ENCODE assay signal across 7 mouse cellular contexts in genomic region chr3:27461037-27461436, GRCm38 (mm10).
DNase-seq lines count a peak whose midpoint lies in the region; ATAC-seq and TF ChIP-seq lines count a peak whose summit lies in the region.

No protein-coding gene starts in this region.

- peak; percentile 80; the same call in 1 of the 2 replicates for TF ChIP-seq CTCF in small intestine, adult 2 months (IDR thresholded peaks at IDR 0.05; ENCODE audit: extremely low read depth, insufficient read length, insufficient replicate concordance, low read depth, low read length)

- H3K36me3 ChIP-seq in intestine, embryonic 14.5 days (ENCODE audit: control insufficient read depth, insufficient read depth, low read length): peaks cover 94% of the 10 kb centered on the region
- H3K36me3 ChIP-seq in midbrain, embryonic 12.5 days: peaks cover 42% of the 10 kb centered on the region
- H3K36me3 ChIP-seq in small intestine, adult 2 months (ENCODE audit: control insufficient read depth, insufficient read depth, low read length): peaks cover 49% of the 10 kb centered on the region

- no peak overlapping the region for H3K27ac ChIP-seq in intestine, embryonic 14.5 days (ENCODE audit: low read depth)
- no peak overlapping the region for H3K27ac ChIP-seq in midbrain, embryonic 12.5 days (replicated peaks)
- H3K27ac ChIP-seq in small intestine, adult 2 months (ENCODE audit: insufficient read depth, low read depth, low read length): no peak overlapping the region

- H3K4me2 ChIP-seq in intestine, embryonic 14.5 days (ENCODE audit: low read length): no peak overlapping the region
- H3K4me2 ChIP-seq in midbrain, embryonic 12.5 days (replicated peaks): no peak overlapping the region

- H3K4me3 ChIP-seq in intestine, embryonic 14.5 days (ENCODE audit: low read depth, low read length): no peak overlapping the region
- no peak overlapping the region for H3K4me3 ChIP-seq in midbrain, embryonic 12.5 days
- no peak overlapping the region for H3K4me3 ChIP-seq in small intestine, adult 2 months (ENCODE audit: low read depth, low read length)

- no peak for TF ChIP-seq POLR2A in small intestine, adult 2 months (IDR thresholded peaks at IDR 0.05; ENCODE audit: low read depth, low read length)

- peak; percentile 36; the same call in 1 of the 2 replicates for ATAC-seq in intestine, embryonic 14.5 days (replicated peaks; ENCODE audit: low FRiP score, low TSS enrichment, low read depth)
- ATAC-seq in midbrain, embryonic 12.5 days (ENCODE audit: low FRiP score, low read depth): peak; percentile 66; the same call in 1 of the 2 replicates

- H3K9me3 ChIP-seq in intestine, embryonic 14.5 days (ENCODE audit: control insufficient read depth, low read length): no peaks in the 10 kb centered on the region
- H3K9me3 ChIP-seq in midbrain, embryonic 12.5 days: no peaks in the 10 kb centered on the region

- H3K27me3 ChIP-seq in intestine, embryonic 14.5 days (replicated peaks; ENCODE audit: control insufficient read depth, insufficient read depth, low read length): no peaks in the 10 kb centered on the region
- no peaks in the 10 kb centered on the region for H3K27me3 ChIP-seq in midbrain, embryonic 12.5 days
- H3K27me3 ChIP-seq in small intestine, adult 2 months (ENCODE audit: control insufficient read depth, insufficient read depth, low read length): no peaks in the 10 kb centered on the region

- no peaks in the 10 kb centered on the region for H3K4me1 ChIP-seq in intestine, embryonic 14.5 days (replicated peaks; ENCODE audit: control insufficient read depth, insufficient read depth, low read length)
- no peaks in the 10 kb centered on the region for H3K4me1 ChIP-seq in midbrain, embryonic 12.5 days
- no peaks in the 10 kb centered on the region for H3K4me1 ChIP-seq in small intestine, adult 2 months (ENCODE audit: control insufficient read depth, insufficient read depth, insufficient read length, low read length)

- 55% methylated on average over 1 of the region's 1 CpGs for WGBS in intestine, embryonic 14.5 days
- WGBS in midbrain, embryonic 12.5 days: 75% methylated on average over 1 of the region's 1 CpGs
- 53% methylated on average over 1 of the region's 1 CpGs for WGBS in small intestine, adult 2 months

- peak; percentile 87 for DNase-seq in ZHBTc4 (ENCODE audit: low read depth, low spot score)
- peak; percentile 66 for DNase-seq in cerebellum, adult 8-10 months
- peak; percentile 31 to 82 for DNase-seq in frontal cortex, postnatal 14 days (ENCODE audit: low spot score in 2 of 2)
- DNase-seq in intestine, embryonic 14.5 days (ENCODE audit: low spot score): peak; percentile 84
- DNase-seq in left cerebral cortex, adult 9 months (ENCODE audit: low spot score in 2 of 2): peak; percentile 42 to 83

- H3K9ac ChIP-seq in intestine, embryonic 14.5 days (ENCODE audit: low read length): no peak overlapping the region
- H3K9ac ChIP-seq in midbrain, embryonic 12.5 days (replicated peaks): no peak overlapping the region
